Comparison of ENCODE assay signal across 8 mouse cellular contexts in the genomic region with DNA sequence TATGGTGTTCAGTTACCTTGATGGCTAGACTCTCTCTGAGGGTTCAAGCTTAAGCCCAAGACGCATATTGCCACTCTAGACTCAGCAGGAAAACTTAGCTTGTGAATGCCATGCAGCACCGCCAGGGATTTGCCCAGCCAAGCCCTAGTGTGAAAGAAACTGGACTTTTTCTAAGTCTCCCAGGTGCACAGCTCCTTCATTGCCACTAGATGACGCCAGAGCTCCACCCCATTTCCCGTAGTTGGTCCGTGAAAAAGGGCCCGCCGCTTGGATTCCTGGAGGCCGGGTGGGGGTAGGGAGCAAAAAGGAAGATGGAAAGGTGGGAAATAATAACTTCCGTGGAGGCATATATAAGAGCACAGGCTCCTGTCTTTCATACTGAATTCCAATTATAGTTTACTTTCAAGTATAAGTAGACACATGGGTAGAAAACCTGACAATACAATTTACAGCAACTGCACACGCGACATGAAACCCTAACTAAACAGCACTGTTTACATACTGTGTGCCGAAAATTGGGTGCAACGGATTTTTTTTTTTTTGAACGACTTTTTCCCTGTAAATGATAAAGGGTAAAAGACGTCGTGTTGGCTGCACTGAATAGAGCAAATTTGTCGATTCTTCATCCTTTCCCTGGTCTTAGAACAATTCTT. TPM values are rescaled to one million over a fixed set of nuclear protein-coding genes. Genes with fewer than 3 reads are reported as not detected.
DNase-seq lines count a peak whose midpoint lies in the region; ATAC-seq and TF ChIP-seq lines count a peak whose summit lies in the region.

No protein-coding gene starts in this region.

- peak; percentile 74; the same call in 1 of the 2 replicates for TF ChIP-seq EP300 in heart, adult 2 months (IDR thresholded peaks at IDR 0.05; ENCODE audit: insufficient read depth, low read depth, low read length)

- H3K9ac ChIP-seq in heart, adult 2 months (ENCODE audit: low read depth, low read length) = no peak overlapping the region
- H3K9ac ChIP-seq in lung, embryonic 14.5 days = no peak overlapping the region

- no peaks in the 10 kb centered on the region for H3K9me3 ChIP-seq in lung, embryonic 14.5 days (ENCODE audit: low read depth, low read length)

- no peak; the same call in 1 of the 2 replicates for TF ChIP-seq CTCF in heart, adult 2 months (IDR thresholded peaks at IDR 0.05)
- peak; percentile 98 for TF ChIP-seq CTCF in lung, embryonic 14.5 days (IDR thresholded peaks at IDR 0.05; ENCODE audit: low read depth)

- H3K4me1 ChIP-seq in heart, adult 2 months (ENCODE audit: control insufficient read depth, insufficient read depth, low read length) = no peaks in the 10 kb centered on the region
- H3K4me1 ChIP-seq in lung, embryonic 14.5 days (ENCODE audit: insufficient read depth) = no peaks in the 10 kb centered on the region

- WGBS in heart, adult 2 months = 14% methylated on average over 17 of the region's 17 CpGs
- 7% methylated on average over 17 of the region's 17 CpGs for WGBS in lung, embryonic 14.5 days

- DNase-seq in adrenal gland, adult 18-20 months (ENCODE audit: low spot score in 2 of 2) = peak; percentile 50 to 56
- DNase-seq in adrenal gland, adult 8-10 months = no peak
- peak; percentile 77 for DNase-seq in 416B (ENCODE audit: low read depth)
- DNase-seq in cerebellum, postnatal 10 days = peak; percentile 81 to 83
- DNase-seq in heart, adult 2 months = peak in 1 of 2 experiments; percentile 60
- DNase-seq in kidney, adult 9 months = peak; percentile 48
- peak; percentile 90 for DNase-seq in lung, embryonic 14.5 days
- DNase-seq in retina, postnatal 7 days (ENCODE audit: low read depth, low spot score) = peak; percentile 53

- TF ChIP-seq POLR2A in heart, adult 2 months (IDR thresholded peaks at IDR 0.05; ENCODE audit: insufficient read depth, low read depth, low read length) = no peak

- H3K36me3 ChIP-seq in heart, adult 2 months (ENCODE audit: control insufficient read depth, insufficient read depth, low read length) = no peaks in the 10 kb centered on the region
- H3K36me3 ChIP-seq in lung, embryonic 14.5 days (ENCODE audit: insufficient read depth) = no peaks in the 10 kb centered on the region

- H3K4me3 ChIP-seq in heart, adult 2 months = no peak overlapping the region
- peak overlapping the region; percentile 6 for H3K4me3 ChIP-seq in lung, embryonic 14.5 days (ENCODE audit: low read depth, low read length)

- H3K27ac ChIP-seq in heart, adult 2 months = no peak overlapping the region
- no peak overlapping the region for H3K27ac ChIP-seq in lung, embryonic 14.5 days (ENCODE audit: low read depth)

- ATAC-seq in lung, embryonic 14.5 days (ENCODE audit: insufficient read depth) = no peak

- peak overlapping the region; percentile 48 for H3K4me2 ChIP-seq in lung, embryonic 14.5 days

- no peaks in the 10 kb centered on the region for H3K79me2 ChIP-seq in heart, adult 2 months (replicated peaks; ENCODE audit: control insufficient read depth, insufficient read depth, low read length)

- intact Hi-C loops in heart, adult 2 months (cut with DNase I) = loop anchor here (1.0 to 2.0 kb wide), 4 partner anchors 505 to 888 kb away; no protein-coding TSS in a partner anchor

- no peaks in the 10 kb centered on the region for H3K27me3 ChIP-seq in heart, adult 2 months (ENCODE audit: control insufficient read depth, insufficient read depth, low read length)
- peaks cover 18% of the 10 kb centered on the region for H3K27me3 ChIP-seq in lung, embryonic 14.5 days (ENCODE audit: insufficient read depth, low read length)

RNA-seq across cellular contexts. Expression of a gene that starts 13.8 kb away (rescaled TPM):
- total RNA-seq in adrenal gland, adult 18-20 months (2021) = 1 to 10 TPM; 4.2 to 7.1 TPM
- 1 to 10 TPM; 4.8 to 9.0 (median 7.3) TPM for total RNA-seq in adrenal gland, adult 8-10 months (2022)
- total RNA-seq in heart, adult 2 months (2021) = 1 to 10 TPM; 3.8 to 5.8 TPM
- polyA plus RNA-seq in heart, adult 2 months (2012; rRNA removed) = 1.8 and 2.2 TPM in 2 replicates
- polyA plus RNA-seq in lung, embryonic 14.5 days (2014; fragmentation: Nextera tagmentation; extraction: Ambion mirVana) = 0.63 and 0.74 TPM in 2 replicates
